Mouse (Mus musculus): ENCODE results near the gene Cfc1.

DNA sequence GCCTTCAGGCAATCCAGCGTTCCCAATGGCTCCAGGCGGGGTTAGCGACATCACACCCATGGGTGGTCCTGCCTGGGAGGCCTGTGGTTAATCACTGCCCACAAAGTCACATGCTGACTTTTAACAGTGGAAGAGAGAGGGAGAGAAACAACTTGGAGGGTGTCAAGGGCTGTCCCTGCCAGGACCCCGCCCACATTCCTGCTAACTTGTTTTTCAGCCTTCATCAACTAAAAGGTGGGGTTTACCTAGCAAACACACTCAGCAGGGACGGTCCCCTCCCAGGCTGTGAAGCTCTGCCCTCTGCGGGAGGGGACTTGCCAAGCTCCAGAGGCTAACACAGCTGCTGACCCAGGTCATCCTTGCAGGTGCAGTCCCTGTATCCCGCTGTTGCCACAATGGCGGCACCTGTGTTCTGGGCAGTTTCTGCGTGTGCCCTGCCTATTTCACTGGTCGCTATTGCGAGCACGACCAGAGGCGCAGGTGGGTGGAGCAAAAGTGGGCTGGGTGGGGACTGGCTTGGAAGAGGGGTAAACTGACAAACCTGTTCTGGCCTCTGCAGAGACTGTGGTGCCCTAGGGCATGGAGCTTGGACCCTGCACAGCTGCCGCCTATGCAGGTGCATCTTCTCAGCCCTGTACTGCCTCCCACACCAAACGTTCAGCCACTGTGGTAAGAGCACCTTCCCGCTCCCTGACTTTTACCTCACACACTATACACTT lies 1.5 kb downstream of the Cfc1 start:
- TF ChIP-seq CTCF (IDR thresholded peaks at IDR 0.05) (no peak), EP300 (IDR thresholded peaks at IDR 0.05) (no peak)
